Mouse (Mus musculus) thymus, adult 2 months (tissue): ENCODE data around the gene Fam172a.

Experiments used
- CTCF ChIP-seq: fragments of 200-500 bp; IDR thresholded peaks from 2 replicates; pipeline ENCODE4 v1.5.1; 2012; ENCODE audit warnings: mild to moderate bottlenecking, control low read depth, low read length, moderate library complexity, borderline replicate concordance; ENCODE audit not compliant: control insufficient read depth, poor library complexity, insufficient read depth; ENCODE audit errors: extremely low read depth
- POLR2A ChIP-seq: fragments of 200-500 bp; IDR thresholded peaks from 2 replicates; pipeline ENCODE4 v1.6.1; 2012; ENCODE audit warnings: mild to moderate bottlenecking, low read length, control low read depth, moderate library complexity; ENCODE audit not compliant: control insufficient read depth, poor library complexity, insufficient read depth; ENCODE audit errors: extremely low read depth

DNA sequence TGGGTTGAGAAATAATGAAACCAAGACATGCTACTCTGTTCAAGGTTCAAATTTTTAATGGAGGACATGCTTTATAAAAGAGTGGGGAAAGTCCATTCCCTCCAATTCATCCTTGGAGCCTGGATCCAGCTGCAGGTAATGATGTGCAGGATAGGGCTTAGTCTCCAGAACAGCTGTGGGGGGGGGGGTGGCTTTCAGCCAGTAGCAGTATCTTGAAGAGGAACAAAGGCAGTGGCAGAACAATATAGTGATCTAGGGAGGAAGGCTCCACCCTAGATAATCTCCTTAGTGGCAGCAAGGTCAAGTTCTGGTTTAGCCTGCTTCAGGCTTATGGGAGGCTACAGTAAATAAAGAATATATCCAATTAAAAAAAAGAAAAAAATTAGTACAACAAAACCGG is 108.6 kb downstream of the Fam172a start:
- TF ChIP-seq CTCF (no peak), POLR2A (no peak)
